In genomic region chr3:79293023-79293422, GRCm38 (mm10) we compare ENCODE assay signal across 21 mouse cellular contexts. TPM values are rescaled to one million over a fixed set of nuclear protein-coding genes. Genes with fewer than 3 reads are reported as not detected.
"Had no signal": no experiment of that assay in that cellular context is flagged by ENCODE, and none has a peak within 500 bp of the region (broad histone marks: within the 10 kb centered on the region; RNA-seq: fewer than 3 reads in every experiment).

No protein-coding gene starts in this region.

- H3K36me3 ChIP-seq: liver, embryonic 13.5 days; liver, embryonic 15.5 days; midbrain, embryonic 13.5 days; midbrain, embryonic 15.5 days; neural tube, embryonic 12.5 days; stomach, embryonic 15.5 days had no signal

- H3K27me3 ChIP-seq: neural tube, embryonic 12.5 days; stomach, embryonic 15.5 days had no signal

- ATAC-seq: liver, postnatal 0 days; midbrain, embryonic 13.5 days; midbrain, embryonic 15.5 days had no signal

- H3K9me3 ChIP-seq: liver, embryonic 13.5 days; liver, embryonic 15.5 days; megakaryocyte, embryonic 14.5 days; midbrain, embryonic 13.5 days; midbrain, embryonic 15.5 days; neural tube, embryonic 12.5 days; stomach, embryonic 15.5 days had no signal

- DNase-seq: liver; liver, embryonic 13.5 days; liver, postnatal 0 days; right cerebral cortex, postnatal 14 days; thymus, adult 2 months; thymus, postnatal 25 days; thymus, postnatal 4 days had no signal

- H3K4me2 ChIP-seq: liver, embryonic 11.5 days; liver, embryonic 13.5 days; liver, embryonic 15.5 days; midbrain, embryonic 11.5 days; midbrain, embryonic 13.5 days; midbrain, embryonic 15.5 days; neural tube, embryonic 12.5 days; stomach, embryonic 15.5 days had no signal

- H3K9ac ChIP-seq: liver, embryonic 13.5 days; liver, embryonic 15.5 days; liver, postnatal 0 days; midbrain, embryonic 13.5 days; midbrain, embryonic 15.5 days; neural tube, embryonic 12.5 days; stomach, embryonic 15.5 days had no signal

- H3K4me1 ChIP-seq: liver, embryonic 15.5 days; midbrain, embryonic 13.5 days; neural tube, embryonic 12.5 days; stomach, embryonic 15.5 days had no signal

- H3K27ac ChIP-seq: liver, embryonic 13.5 days; liver, embryonic 15.5 days; macrophage; midbrain, embryonic 13.5 days; midbrain, embryonic 15.5 days; neural tube, embryonic 12.5 days; stomach, embryonic 15.5 days; stomach, postnatal 0 days had no signal

- H3K4me3 ChIP-seq: liver, embryonic 13.5 days; liver, embryonic 15.5 days; megakaryocyte, embryonic 14.5 days; midbrain, embryonic 13.5 days; midbrain, embryonic 15.5 days; neural tube, embryonic 12.5 days; stomach, embryonic 15.5 days had no signal

RNA-seq across cellular contexts. Expression of gene Gm17359, which starts 43.4 kb away (rescaled TPM):
- polyA plus RNA-seq: liver, embryonic 11.5 days; liver, embryonic 13.5 days; macrophage; midbrain, embryonic 13.5 days; midbrain, embryonic 15.5 days; midbrain, postnatal 0 days; neural tube, embryonic 14.5 days; spleen, adult 2 months; stomach, embryonic 15.5 days; stomach, postnatal 0 days; urinary bladder, adult 2 months had no signal
